Mouse (Mus musculus): ENCODE data around the gene Fgr.

DNA sequence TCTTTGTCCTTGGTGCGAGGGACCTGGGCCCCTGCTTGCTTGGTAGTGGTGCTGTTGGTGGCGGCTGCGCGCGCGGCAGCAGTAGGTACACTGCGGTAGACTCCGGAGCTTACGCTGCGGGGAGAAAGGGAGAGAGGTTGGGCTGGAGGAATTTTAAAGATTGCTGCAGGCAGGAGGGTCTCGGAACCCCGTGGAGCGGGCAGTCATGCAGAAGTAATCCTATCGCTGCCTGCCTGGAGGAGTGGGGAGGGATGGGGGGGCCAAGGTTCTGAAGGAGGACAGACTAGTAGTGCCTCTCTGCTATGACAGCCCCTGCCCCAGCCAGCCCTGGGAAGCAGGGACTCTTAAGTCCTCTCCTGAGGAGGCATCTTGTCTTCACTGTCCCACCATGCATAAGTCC, 48.3 kb downstream of the Fgr start:
- TF ChIP-seq GATA1 (IDR thresholded peaks at IDR 0.05; ENCODE audit: low read length) (no peak), TAL1 (IDR thresholded peaks at IDR 0.05; ENCODE audit: low read length) (no peak)

All from erythroblast, embryonic 14.5 days (primary cell).